Mouse (Mus musculus): Measurements from ENCODE around the gene Matn3.

The Matn3 gene

DNA sequence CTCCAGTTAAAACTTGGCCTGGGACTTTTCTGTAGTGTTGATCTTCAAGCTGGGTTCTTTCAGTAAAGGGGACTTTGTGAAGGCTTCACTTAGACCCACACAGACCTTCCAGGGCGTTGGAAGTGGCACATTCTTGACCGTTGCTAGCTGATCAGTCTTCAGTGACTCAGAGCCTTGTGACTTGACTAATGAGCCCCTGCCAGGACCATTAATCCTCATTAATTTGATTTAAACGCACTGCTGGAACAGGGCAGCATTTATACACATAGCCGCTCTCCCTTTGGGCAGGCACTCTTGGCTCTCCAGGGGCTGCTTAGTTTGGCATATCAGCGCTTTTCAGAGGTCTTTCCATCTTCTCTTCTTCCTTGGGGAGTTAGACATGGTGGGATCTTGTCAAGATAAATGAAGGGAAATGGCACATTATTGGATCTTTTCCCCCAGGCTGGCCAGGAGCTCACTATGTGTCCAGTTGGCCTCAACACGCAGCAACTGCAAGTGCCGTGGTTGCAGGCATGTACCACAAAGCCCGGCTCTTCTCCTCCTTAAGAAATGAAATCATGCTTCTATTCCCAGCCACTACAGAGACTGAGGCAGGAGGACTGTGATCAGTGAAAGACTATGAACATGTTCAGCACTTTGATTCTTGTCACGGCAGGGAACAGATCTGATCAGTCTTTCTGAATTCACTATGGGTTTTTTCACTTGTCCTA lies 14.0 kb downstream of the Matn3 start:
- no peak for DNase-seq (ENCODE audit: low read depth, low spot score)
- Histone ChIP-seq H3K27me3 (ENCODE audit: control insufficient read depth, insufficient read depth, low read length, poor library complexity, severe bottlenecking) (no peaks in the 10 kb centered on the region), H3K36me3 (ENCODE audit: control insufficient read depth, insufficient read depth, low read length, poor library complexity, severe bottlenecking) (no peaks in the 10 kb centered on the region)

DNA sequence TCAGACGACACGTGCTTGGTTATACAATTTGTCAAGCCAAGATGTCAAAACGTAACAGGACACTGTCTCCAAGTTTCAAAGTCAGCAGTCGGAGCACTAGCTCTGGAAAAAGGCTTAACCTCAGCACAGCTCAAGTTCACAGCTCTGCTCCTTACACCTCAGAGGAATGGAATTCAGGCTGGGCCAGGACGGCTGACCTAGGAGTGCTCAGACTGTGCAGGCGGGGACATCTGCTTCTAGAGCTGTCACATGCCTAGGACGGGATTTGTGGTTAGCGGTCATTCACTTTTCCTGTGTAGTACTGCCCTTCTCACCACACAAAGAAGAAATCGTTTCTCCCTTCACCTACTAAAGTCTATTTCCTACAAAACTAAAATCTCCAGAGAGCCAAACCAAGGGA lies 22.1 kb downstream of the Matn3 start:
- DNase-seq (ENCODE audit: low read depth, low spot score), result no peak

DNA sequence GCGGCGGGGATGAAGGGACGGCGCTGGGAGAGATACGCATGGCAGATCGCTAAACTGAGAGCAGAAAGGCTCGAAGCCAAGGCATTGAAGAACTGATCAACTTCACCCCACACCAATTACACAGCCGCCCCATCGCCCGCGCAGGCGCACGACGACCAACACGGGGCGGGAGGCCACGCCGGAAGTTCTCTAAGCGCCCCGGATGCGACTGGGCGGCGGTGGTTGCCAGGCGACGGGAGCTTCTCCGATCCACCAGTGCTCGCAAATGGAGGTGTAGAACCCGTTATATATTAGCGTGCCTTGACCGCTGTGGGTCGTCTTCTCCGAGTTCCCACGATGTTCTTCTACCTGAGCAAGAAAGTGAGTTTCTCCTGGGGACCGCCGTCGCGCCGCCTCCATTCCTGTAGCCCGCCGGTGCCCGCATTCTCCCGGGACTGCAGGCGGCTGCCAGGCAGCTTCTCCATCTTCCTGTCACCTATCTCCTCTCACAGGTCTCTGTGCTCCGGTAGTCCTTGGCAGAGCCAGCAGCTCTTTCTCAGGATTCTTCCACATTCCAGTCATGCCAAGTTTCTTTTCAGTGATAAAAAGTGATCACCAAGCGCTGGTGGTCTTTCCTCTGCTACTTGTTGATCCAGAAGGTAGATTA lies 26.2 kb downstream of the Matn3 start, which contains the start of gene Wdr35:
Gene Wdr35 (plus strand): TSS at position 73 of the 646 bp plus-strand sequence.
- DNase-seq (ENCODE audit: low read depth, low spot score), result peak; percentile 93
- Histone ChIP-seq H3K27me3 (ENCODE audit: control insufficient read depth, insufficient read depth, low read length, poor library complexity, severe bottlenecking) (no peaks in the 10 kb centered on the region), H3K36me3 (ENCODE audit: control insufficient read depth, insufficient read depth, low read length, poor library complexity, severe bottlenecking) (no peaks in the 10 kb centered on the region)

More for the DNA sequence above, 22.1 kb downstream of the Matn3 start:
- Histone ChIP-seq H3K27me3 (ENCODE audit: control insufficient read depth, insufficient read depth, low read length, poor library complexity, severe bottlenecking) (no peaks in the 10 kb centered on the region), H3K36me3 (ENCODE audit: control insufficient read depth, insufficient read depth, low read length, poor library complexity, severe bottlenecking) (no peaks in the 10 kb centered on the region)

DNA sequence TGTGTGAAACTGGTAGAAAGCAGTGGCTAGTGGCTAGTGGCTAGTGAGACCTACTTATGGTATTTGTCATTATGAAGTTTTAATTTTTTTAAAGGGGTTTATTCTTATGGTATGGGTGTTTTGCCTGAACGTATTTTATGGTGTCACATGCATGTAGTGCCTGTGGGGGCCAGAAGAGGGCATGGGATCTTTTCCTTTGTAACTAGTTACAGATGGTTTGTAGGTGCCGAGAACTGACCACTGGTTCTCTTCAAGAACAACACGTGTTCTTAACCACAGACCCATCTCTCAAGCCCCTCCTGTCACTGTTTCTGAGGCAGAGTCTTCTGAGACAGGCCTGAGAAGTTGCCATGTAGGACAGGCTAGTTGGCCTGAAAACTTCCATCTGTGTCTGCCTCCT lies 27.3 kb downstream of the Matn3 start:
- no peak for DNase-seq (ENCODE audit: low read depth, low spot score)

DNA sequence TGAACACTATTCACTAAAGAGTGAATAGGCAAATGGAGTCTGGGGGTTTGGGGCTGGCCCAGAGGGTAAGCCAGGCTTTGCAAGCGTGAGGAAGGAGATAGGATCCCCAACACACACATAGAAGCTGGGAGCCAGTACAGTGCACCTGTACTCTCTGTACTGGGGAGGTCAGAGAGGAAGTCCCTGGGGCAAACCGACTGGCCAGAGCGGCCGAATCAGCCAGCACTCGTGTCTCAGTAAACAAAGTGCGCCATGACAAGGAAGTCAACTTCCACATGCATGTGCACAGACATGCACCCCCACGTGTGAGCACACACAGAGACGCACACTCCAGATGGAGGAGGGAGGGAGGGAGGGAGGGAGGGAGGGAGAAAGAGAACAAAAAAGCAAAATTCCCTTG lies 45.5 kb downstream of the Matn3 start:
- no peaks in the 10 kb centered on the region for H3K27me3 ChIP-seq (ENCODE audit: control insufficient read depth, insufficient read depth, low read length, poor library complexity, severe bottlenecking)
- no peaks in the 10 kb centered on the region for H3K36me3 ChIP-seq (ENCODE audit: control insufficient read depth, insufficient read depth, low read length, poor library complexity, severe bottlenecking)
- no peak for DNase-seq (ENCODE audit: low read depth, low spot score)

More for the DNA sequence above, 27.3 kb downstream of the Matn3 start:
- no peaks in the 10 kb centered on the region for H3K27me3 ChIP-seq (ENCODE audit: control insufficient read depth, insufficient read depth, low read length, poor library complexity, severe bottlenecking)
- H3K36me3 ChIP-seq (ENCODE audit: control insufficient read depth, insufficient read depth, low read length, poor library complexity, severe bottlenecking), result no peaks in the 10 kb centered on the region

DNA sequence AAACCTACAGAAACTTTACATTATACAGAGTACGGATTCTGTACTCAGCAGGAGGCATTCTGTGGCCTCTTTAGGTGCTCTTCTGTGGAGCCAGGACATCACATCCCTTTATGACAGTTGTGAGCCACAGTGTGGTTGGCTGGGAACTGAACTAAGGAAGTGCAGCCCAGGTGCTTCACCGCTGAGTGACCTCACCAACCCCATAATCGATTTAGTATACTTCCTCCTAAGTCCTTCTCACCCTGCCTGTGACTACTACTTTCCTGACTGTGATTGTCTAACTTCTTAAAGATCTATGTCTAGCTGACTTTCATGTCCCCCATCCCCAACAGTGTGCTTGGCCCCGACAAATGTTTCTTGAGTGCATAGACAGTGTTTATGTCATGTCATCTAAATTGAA lies 50.6 kb downstream of the Matn3 start:
- Histone ChIP-seq H3K27me3 (ENCODE audit: control insufficient read depth, insufficient read depth, low read length, poor library complexity, severe bottlenecking) (no peaks in the 10 kb centered on the region), H3K36me3 (ENCODE audit: control insufficient read depth, insufficient read depth, low read length, poor library complexity, severe bottlenecking) (no peaks in the 10 kb centered on the region)
- peak; percentile 61 for DNase-seq (ENCODE audit: low read depth, low spot score)

DNA sequence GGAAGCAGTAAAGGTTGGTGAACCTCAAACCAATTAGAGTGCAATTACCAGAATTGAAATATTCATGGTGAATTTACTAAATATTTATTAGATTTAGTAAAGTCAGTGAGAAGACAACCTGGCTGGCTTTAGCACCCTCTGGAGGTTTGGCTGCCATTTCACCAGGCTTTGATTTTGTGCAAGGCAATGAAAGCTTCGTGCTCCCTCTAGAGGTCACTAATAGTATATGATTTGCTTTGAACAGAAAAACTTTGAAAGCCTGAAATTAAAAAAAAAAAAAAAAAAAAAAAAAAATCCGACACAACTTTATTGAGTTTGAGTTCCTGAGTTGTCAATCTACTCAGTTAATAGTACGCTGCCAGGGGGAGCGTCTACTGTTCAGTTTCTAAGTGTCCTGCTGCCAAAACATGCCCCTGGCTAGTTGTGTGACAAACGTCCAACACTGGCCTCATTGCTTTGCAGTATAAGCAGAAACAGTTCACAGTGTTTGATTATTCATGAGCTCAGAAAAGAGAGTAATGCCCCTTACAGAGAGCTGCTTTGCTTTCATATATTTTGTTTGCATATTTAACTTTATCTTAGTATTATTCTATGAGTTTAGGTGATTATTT lies 54.4 kb downstream of the Matn3 start:
- Histone ChIP-seq H3K36me3 (ENCODE audit: control insufficient read depth, insufficient read depth, low read length, poor library complexity, severe bottlenecking) (no peaks in the 10 kb centered on the region), H3K27me3 (ENCODE audit: control insufficient read depth, insufficient read depth, low read length, poor library complexity, severe bottlenecking) (no peaks in the 10 kb centered on the region)
- DNase-seq (ENCODE audit: low read depth, low spot score), result peak; percentile 89

DNA sequence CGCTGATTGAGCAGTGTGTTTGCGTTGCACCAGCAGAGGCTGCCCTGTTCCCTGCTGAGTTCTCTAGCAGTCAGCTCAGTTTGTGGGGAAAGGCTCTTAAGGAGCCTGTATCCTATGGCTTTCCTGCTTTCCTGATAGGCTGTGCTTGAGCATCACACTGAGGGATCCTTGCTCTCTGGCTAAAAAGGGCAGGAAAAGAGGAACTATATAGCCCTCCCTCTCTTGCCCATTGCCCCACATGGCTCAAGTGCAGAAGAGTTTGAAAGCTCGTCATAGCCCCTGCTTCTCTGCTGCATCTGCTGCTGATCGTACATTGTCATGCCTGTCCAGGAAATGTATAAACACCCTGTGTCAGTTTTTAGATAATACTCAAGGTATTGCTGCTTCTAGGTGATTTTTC lies 59.4 kb downstream of the Matn3 start:
- Histone ChIP-seq H3K27me3 (ENCODE audit: control insufficient read depth, insufficient read depth, low read length, poor library complexity, severe bottlenecking) (no peaks in the 10 kb centered on the region), H3K36me3 (ENCODE audit: control insufficient read depth, insufficient read depth, low read length, poor library complexity, severe bottlenecking) (no peaks in the 10 kb centered on the region)
- DNase-seq (ENCODE audit: low read depth, low spot score), result no peak

DNA sequence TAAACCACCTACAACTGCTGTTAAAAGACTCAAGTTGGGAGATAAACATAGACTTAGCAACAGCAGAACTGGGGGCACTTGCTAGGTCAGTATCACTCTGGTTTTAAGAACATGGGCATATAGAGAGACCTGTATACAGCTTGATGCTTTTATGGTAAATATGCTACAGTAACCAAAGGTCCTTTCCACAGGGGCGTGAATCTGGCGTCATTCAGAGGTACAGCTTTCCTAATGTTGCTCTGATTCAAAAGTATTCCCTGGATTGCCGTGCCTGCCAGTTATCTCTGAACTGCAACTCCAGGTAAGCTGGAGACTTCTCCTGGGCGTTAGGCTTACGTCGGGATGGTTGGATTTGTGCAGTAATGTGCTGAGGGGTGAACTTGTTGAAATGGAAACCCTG lies 60.1 kb downstream of the Matn3 start:
- Histone ChIP-seq H3K36me3 (ENCODE audit: control insufficient read depth, insufficient read depth, low read length, poor library complexity, severe bottlenecking) (no peaks in the 10 kb centered on the region), H3K27me3 (ENCODE audit: control insufficient read depth, insufficient read depth, low read length, poor library complexity, severe bottlenecking) (no peaks in the 10 kb centered on the region)
- no peak for DNase-seq (ENCODE audit: low read depth, low spot score)

DNA sequence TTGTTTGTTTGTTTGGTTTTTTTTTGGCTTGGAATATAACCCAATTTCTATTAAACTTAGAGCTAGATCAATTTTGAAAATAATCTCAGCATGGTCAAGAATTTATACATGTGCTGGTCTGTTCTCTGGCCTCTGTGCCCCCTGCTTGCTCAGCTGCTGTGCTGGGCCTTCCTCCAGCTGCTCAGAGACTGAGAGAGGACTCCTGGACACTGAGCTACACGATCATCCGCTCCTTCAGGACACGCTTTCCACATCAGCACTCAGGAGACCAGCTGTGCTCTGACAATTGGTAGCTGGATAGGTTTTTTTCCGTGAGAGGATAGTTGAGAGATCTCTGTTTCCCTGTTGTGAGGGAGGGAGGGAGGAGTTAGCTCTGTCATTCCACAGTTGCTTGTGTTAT lies 62.6 kb downstream of the Matn3 start:
- Histone ChIP-seq H3K36me3 (ENCODE audit: control insufficient read depth, insufficient read depth, low read length, poor library complexity, severe bottlenecking) (no peaks in the 10 kb centered on the region), H3K27me3 (ENCODE audit: control insufficient read depth, insufficient read depth, low read length, poor library complexity, severe bottlenecking) (no peaks in the 10 kb centered on the region)
- no peak for DNase-seq (ENCODE audit: low read depth, low spot score)

DNA sequence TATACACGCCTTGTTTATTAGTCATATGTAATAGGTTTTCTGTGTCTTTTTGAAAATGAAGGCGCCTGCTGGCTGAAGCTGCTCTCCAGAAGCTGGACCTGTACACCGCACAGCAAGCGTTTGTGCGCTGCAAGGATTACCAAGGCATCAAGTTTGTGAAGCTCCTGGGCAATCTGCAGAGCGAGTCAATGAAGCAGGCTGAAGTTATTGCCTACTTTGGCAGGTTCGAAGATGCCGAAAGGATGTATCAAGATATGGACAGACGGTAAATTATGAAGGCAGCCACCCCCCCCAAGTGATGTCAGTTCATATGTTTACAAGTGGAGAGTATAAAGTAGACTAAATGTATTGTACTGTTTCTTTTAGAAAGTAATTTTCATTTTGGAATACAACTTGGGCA lies 68.6 kb downstream of the Matn3 start:
- Histone ChIP-seq H3K36me3 (ENCODE audit: control insufficient read depth, insufficient read depth, low read length, poor library complexity, severe bottlenecking) (no peaks in the 10 kb centered on the region), H3K27me3 (ENCODE audit: control insufficient read depth, insufficient read depth, low read length, poor library complexity, severe bottlenecking) (no peaks in the 10 kb centered on the region)
- DNase-seq (ENCODE audit: low read depth, low spot score), result no peak

DNA sequence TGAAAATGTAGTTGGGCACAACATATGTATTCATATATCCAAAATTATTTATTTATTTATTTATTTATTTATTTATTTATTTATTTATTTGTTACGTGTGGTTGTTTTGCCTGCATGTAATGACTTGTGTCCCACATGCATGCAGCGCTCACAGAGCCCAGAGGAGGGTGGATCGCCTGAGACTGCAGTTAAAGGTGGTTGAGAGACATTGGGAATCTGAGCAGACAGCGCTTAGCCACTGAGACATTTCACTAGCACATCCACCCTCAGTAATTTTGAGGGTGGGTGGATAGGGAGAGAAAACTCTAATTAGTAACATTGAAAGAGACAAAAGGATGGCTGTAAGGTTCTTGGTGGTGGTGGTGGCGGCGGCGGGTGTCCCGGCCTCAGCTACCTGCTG lies 72.7 kb downstream of the Matn3 start:
- Histone ChIP-seq H3K36me3 (ENCODE audit: control insufficient read depth, insufficient read depth, low read length, poor library complexity, severe bottlenecking) (no peaks in the 10 kb centered on the region), H3K27me3 (ENCODE audit: control insufficient read depth, insufficient read depth, low read length, poor library complexity, severe bottlenecking) (no peaks in the 10 kb centered on the region)
- DNase-seq (ENCODE audit: low read depth, low spot score), result no peak

DNA sequence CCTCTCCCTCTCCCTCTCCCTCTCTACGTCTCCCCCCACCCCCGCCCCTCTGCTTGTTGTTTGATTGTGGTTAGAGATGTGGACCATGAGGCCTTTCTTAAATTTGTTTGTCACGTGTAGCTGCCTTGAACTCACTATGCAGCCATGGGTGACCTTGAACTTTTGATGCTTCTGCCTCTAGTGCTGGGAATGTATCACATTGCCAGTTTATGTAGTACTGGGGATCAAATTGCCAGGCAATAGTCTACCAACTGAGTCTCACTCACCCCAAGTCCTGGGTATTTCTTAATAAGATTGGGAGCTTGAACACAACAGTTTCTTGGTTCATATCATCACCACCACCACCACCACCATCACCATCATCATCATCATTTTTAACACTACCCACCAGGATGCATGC lies 73.3 kb downstream of the Matn3 start:
- Histone ChIP-seq H3K27me3 (ENCODE audit: control insufficient read depth, insufficient read depth, low read length, poor library complexity, severe bottlenecking) (no peaks in the 10 kb centered on the region), H3K36me3 (ENCODE audit: control insufficient read depth, insufficient read depth, low read length, poor library complexity, severe bottlenecking) (no peaks in the 10 kb centered on the region)
- DNase-seq (ENCODE audit: low read depth, low spot score), result no peak

All from splenic B cell, adult 2 months (primary cell).